Mouse (Mus musculus) spleen, adult 2 months (tissue): ENCODE results near the gene Ppp1ca.

Experiments
- CTCF ChIP-seq: fragments of 200-500 bp; IDR thresholded peaks from 2 replicates; pipeline ENCODE4 v1.5.1; 2011; ENCODE audit warnings: mild to moderate bottlenecking, inconsistent platforms; ENCODE audit not compliant: insufficient read depth, insufficient read length, insufficient replicate concordance; ENCODE audit errors: extremely low read depth
- POLR2A ChIP-seq: fragments of 200-500 bp; IDR thresholded peaks from 2 replicates; pipeline ENCODE4 v1.6.1; 2011; ENCODE audit warnings: low read depth, low read length, inconsistent platforms

- TF ChIP-seq POLR2A (no peak), CTCF (no peak)
These were observed 52.9 kb downstream of the Ppp1ca start for GRCm38 (mm10) chr19:4244775-4245174.
